Mouse (Mus musculus) cortical plate, adult 2 months (tissue): Measurements from ENCODE around the gene Cables2. TPM values are rescaled to one million over a fixed set of nuclear protein-coding genes. Genes with fewer than 3 reads are reported as not detected.

ENCODE experiments used
- H3K27ac ChIP-seq: fragments of 200-500 bp; 2 replicates; pipeline ENCODE4 v1.5.1; 2012; ENCODE audit warnings: low read length, control low read depth, inconsistent platforms; ENCODE audit not compliant: insufficient read depth
- H3K4me1 ChIP-seq: fragments of 200-500 bp; 2 replicates; pipeline ENCODE4 v1.6.1; 2011; ENCODE audit warnings: low read length; ENCODE audit not compliant: control insufficient read depth, insufficient read depth
- H3K4me3 ChIP-seq: fragments of 200-500 bp; 2 replicates; pipeline ENCODE4 v1.5.1; 2011; ENCODE audit warnings: mild to moderate bottlenecking, low read length, control low read depth; ENCODE audit not compliant: insufficient read depth
- CTCF ChIP-seq: fragments of 200-500 bp; IDR thresholded peaks from 2 replicates; pipeline ENCODE4 v1.5.1; 2011; ENCODE audit warnings: mild to moderate bottlenecking, control low read depth, low read length; ENCODE audit not compliant: insufficient read depth; ENCODE audit errors: extremely low read depth
- POLR2A ChIP-seq: fragments of 200-500 bp; IDR thresholded peaks from 2 replicates; pipeline ENCODE4 v1.6.1; 2011; ENCODE audit warnings: mild to moderate bottlenecking, low read length, control low read depth; ENCODE audit not compliant: insufficient read depth; ENCODE audit errors: extremely low read depth
- polyA plus RNA-seq: library from polyadenylated mRNA; depleted of rRNA; stranded (reverse); fragments of >200 nt; gene quantifications from 2 replicates; pipeline ENCODE4 v1.2.3, GENCODE M21; 2012

The Cables2 gene
- polyA plus RNA-seq, 1 experiment, result 35.7 TPM

DNA sequence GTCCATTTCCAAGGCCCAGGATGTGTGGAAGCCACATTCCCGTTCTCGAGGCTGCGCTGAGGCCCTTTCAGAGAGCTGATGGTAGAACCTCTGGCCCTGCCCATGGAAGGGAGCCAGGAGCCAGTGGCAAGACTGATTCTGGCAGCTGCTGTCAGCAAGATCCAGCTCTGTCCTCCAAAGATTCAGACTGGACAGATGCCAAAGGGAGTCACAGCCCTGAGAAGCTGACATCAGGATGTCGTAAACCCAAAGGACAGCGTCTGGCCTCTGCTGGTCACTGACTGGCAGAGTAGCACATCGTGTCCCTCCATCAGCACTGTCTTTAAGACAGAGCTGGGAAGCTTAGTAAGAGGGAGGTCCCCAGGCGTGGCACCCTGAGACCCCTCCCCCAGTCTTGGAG is 44.7 kb downstream of the Cables2 start:
- no peaks in the 10 kb centered on the region for H3K4me1 ChIP-seq
- no peak overlapping the region for H3K4me3 ChIP-seq
- no peak overlapping the region for H3K27ac ChIP-seq
- TF ChIP-seq POLR2A (no peak), CTCF (no peak)

DNA sequence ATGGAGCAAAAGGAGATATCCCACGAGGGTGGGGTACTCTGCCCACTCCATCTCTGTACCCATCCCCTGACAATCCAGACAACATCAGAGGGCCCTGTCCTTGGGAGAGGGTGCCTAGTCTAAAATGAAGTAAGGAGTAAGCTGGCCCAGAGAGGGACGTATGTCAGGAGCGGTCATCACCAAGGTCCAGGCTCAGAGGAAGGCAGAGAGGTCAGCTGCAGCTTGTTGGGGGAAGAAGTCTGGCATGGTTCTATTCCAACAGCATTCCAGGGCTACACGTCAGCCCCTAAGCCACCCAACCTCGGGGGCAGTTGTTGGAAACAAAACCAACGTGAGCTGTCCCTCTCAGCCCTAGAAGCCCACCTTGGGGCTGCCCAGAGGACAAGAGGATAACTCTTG is 45.2 kb downstream of the Cables2 start:
- H3K4me1 ChIP-seq, result no peaks in the 10 kb centered on the region
- H3K27ac ChIP-seq, result no peak overlapping the region
- TF ChIP-seq POLR2A (no peak), CTCF (no peak)

DNA sequence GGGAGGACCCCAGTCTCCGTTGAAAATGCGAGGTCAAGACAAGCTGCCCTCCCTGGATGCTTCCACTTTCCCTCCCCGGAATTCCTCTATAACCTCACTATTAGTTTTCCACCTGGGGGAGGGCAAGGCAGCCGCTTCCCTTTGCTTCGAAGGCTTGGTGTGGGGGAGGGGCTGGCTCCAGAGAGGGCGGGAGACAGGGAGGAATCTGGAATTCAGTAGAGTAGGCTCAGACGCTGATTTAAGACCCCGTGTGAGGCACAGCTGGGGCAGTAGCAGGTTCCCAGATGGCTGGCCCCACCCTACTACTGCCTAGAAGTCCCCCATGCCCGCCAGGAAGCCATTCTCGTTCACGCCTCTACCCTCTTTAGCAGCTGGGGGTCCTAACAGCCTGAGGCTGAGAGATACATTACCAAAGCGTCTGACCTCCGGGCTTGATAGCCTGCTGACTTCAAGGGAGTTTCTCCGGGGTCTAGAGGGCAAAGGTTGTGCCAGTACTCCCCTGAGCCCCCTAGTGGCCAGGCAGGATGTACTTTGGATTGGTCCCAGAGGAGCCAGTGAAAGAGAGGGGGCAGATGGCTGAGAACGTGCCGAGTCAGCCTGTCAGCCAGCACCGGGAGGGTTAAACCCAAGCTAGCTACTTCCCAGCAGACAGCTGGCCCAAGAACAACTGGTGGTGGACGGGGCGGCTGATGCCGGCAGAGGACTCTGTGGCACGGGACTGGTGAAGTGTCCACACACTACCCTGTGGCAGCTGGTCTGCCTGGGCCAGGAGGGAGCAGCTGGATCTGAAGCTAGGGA is 45.8 kb downstream of the Cables2 start:
- Histone ChIP-seq H3K4me3 (no peak overlapping the region), H3K27ac (no peak overlapping the region), H3K4me1 (no peaks in the 10 kb centered on the region)
- TF ChIP-seq POLR2A, result no peak
- TF ChIP-seq CTCF, result peak; percentile 59

More for the DNA sequence above, 45.2 kb downstream of the Cables2 start:
- no peak overlapping the region for H3K4me3 ChIP-seq

DNA sequence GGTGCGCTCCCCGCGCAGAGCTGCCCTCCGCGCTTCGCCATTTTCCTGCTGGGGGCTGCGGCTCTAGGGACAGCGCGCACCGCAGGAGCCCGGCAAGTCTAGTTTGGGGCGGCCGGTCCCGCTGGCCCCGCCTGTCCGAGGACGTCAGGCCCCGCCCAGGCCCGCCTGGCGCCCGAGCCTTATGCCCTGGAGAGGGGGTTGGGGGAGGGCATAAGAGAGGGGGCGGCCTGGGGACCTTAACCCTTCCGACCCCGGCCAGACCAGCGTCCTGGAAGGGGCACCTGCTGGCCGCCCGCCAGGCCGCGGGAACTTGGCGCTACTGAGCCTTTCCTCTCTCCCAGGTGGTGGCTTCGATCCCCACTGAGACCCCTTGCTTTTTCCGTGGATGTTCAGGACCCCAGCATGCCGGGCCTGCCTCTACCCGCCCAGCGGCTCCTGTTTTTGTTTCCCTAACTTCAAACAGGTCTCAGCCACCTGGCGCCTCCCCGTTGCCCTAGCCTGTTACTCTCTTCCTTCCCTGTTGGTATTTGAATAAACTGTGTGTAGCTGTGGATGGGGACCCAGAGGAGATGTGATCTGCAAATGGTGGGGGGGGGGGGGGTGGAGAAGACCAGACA is 47.4 kb downstream of the Cables2 start, which contains the start of gene Lama5:
Gene Lama5, minus strand, starts transcription at position 98 of the 617 bp plus-strand sequence.
- no peak for TF ChIP-seq CTCF
- no peak for TF ChIP-seq POLR2A
- Histone ChIP-seq H3K27ac (no peak within 1 kb of the TSS), H3K4me1 (no peaks in the 10 kb centered on the region), H3K4me3 (peak within 1 kb of the TSS; percentile 58)

DNA sequence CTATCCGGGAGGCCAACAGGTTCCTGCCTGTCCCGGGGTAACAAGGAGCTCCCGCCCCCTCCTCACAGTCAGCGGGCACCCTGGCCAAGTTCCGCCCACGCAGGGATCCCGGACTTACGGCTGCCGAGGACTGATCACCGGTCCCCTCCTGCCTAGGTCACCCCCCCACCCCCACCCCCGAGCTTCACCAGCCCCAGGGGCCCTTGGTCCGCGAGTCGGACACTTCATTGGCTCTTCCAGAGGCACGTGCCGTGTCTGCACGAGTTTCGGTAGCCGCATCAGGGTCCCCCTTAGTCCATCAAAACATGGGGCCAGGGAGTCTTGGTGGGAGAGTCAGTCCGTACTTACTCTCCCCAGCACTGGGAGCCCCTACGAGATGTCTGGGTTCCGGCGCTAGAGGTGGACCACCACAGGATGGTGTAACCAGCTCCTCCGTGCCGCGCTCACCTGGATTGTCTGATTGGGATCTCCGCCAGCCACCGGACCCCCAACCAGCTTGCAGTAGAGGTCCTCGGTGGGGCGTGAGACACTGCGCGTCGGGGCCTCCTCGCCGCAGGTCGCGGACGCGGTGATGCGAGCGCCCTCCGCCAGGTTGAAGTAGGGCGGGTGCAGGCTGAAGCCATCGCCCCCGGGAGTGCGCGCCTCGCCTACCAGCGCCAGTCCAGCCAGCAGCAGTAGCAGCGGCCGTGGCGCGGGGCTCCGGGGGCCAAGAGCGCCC is 48.1 kb downstream of the Cables2 start:
- Histone ChIP-seq H3K4me1 (no peaks in the 10 kb centered on the region), H3K4me3 (peak overlapping the region; percentile 58), H3K27ac (no peak overlapping the region)
- TF ChIP-seq CTCF, result no peak
- no peak for TF ChIP-seq POLR2A

DNA sequence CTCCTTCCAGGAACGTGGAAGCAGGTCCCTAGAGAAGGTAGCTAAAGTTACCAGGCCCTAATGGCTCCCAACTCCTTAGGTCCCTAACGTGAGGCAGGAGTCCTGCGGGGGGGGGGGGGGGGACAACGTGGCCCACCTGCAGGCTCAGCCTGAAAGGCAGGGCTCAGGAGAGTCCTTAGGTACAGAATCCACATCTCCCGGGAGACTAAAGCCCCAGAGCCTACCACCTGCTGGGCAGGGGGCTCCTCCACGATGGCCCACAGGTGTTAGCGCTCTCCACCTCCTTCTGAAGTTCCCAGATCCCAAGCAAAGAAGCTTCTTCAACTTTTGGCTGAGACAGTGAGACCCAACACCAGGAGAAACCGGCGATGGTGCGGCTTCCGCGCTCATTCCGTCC is 48.7 kb downstream of the Cables2 start:
- Histone ChIP-seq H3K27ac (no peak overlapping the region), H3K4me3 (peak overlapping the region; percentile 58), H3K4me1 (no peaks in the 10 kb centered on the region)
- no peak for TF ChIP-seq POLR2A
- no peak for TF ChIP-seq CTCF

DNA sequence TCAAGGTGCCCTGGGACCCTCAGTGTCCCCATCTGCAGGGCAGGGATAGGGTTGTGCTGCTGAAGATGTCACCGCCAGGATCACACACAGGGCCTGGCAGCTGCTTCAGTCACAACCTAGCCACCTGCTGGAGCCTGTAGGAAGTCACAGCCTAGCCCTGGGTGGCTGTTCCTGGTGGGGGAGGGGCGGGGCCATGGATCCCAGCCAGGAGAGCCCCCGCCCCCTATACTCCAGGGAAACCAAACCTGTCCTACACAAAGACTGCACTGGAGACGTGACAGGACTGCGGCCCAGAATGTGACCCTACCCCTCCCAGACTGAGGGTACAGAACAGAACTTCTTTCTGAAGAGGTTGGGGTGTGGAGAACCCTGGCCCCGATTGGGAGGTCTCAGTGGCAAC is 51.0 kb downstream of the Cables2 start:
- no peak for TF ChIP-seq POLR2A
- TF ChIP-seq CTCF, result no peak

DNA sequence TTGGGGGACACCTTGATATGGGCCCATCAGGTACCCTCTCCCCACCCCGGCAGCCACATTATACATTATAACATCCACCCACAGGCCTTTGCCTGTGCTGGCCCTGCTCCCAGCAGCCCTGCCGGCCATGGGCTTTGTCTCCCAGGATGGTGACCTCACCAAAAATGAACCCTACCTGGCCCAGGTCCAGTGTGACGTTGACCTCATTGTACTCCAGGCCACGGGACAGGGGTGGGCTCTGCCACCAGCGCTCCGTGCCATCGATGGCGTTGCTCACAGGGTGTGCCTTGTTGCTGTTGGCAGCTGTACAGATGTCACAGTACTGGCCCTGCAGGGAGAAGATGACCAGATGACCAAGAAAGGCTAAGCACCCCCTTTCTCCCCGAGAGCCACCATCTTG is 52.2 kb downstream of the Cables2 start:
- TF ChIP-seq POLR2A (no peak), CTCF (no peak)
- Histone ChIP-seq H3K4me3 (no peak overlapping the region), H3K27ac (no peak overlapping the region), H3K4me1 (0 out of 2 replicates have a peak, but pooled peaks cover 4% of the 10 kb centered on the region)

More for the DNA sequence above, 51.0 kb downstream of the Cables2 start:
- Histone ChIP-seq H3K4me1 (0 out of 2 replicates have a peak, but pooled peaks cover 4% of the 10 kb centered on the region), H3K27ac (no peak overlapping the region), H3K4me3 (no peak overlapping the region)

DNA sequence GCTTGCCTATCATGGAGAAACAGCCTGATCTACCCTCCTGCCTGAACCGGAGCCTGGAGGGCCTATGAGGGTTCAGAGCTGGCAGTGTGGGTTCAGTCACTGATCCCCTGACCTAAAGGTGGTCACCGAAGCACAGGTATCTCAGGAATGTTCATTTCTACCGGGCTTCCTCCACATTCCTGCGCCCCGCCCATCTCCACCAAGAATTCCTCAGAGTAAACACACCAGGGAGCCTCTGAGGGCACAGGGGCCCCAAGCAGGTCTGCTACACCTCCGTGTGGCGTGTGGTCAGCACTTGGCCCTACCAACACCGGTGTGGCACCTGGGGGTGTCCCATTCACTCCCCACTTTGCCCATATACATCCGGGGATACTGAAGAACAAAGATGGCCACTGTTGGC is 53.1 kb downstream of the Cables2 start:
- Histone ChIP-seq H3K4me3 (no peak overlapping the region), H3K27ac (no peak overlapping the region), H3K4me1 (peaks cover 4% of the 10 kb centered on the region; the same call in 1 of the 2 replicates)
- no peak for TF ChIP-seq POLR2A
- TF ChIP-seq CTCF, result no peak
